Comparison of ENCODE assay signal across 8 mouse cellular contexts in the genomic region with DNA sequence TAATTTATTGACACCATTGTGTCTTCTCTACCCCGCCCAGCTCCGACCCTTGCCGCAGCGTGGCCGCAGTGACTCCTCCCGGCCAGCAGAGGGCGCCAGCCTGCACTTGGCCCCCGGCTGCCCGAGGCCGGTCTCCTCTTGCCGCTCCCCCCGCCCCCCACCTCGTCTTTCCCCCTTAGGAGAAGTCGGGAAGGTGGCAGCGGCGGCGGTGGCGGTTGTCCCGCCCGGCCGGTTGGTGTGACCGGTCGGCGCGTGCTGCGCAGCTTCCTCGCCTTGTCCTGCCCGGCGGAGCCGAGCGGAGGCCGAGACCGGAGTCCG. TPM values are rescaled to one million over a fixed set of nuclear protein-coding genes. Genes with fewer than 3 reads are reported as not detected.
DNase-seq lines count a peak whose midpoint lies in the region; ATAC-seq and TF ChIP-seq lines count a peak whose summit lies in the region.

A gene (plus strand): TSS at position 188 of the 318 bp plus-strand sequence.

- TF ChIP-seq CTCF in lung, postnatal 0 days (IDR thresholded peaks at IDR 0.05): peak; percentile 99

- H3K27ac ChIP-seq in hindbrain, embryonic 10.5 days: peak within 1 kb of the TSS; percentile 97
- H3K27ac ChIP-seq in lung, postnatal 0 days (ENCODE audit: low read length): peak within 1 kb of the TSS; percentile 88

- WGBS in hindbrain, embryonic 10.5 days: 0% methylated on average over 34 of the region's 34 CpGs
- WGBS in lung, postnatal 0 days: 2% methylated on average over 12 of the region's 34 CpGs

- peak; percentile 85 for ATAC-seq in frontal cortex, adult (ENCODE audit: low TSS enrichment)
- peak; percentile 92 for ATAC-seq in lung, postnatal 0 days

- peaks cover 13% of the 10 kb centered on the region; the same call in 1 of the 2 replicates for H3K36me3 ChIP-seq in hindbrain, embryonic 10.5 days
- H3K36me3 ChIP-seq in lung, postnatal 0 days (ENCODE audit: insufficient read depth, low read length): no peaks in the 10 kb centered on the region

- peaks cover 17% of the 10 kb centered on the region for H3K4me1 ChIP-seq in hindbrain, embryonic 10.5 days (replicated peaks)
- H3K4me1 ChIP-seq in lung, postnatal 0 days (ENCODE audit: insufficient read depth, low read depth, low read length): peaks cover 4% of the 10 kb centered on the region; the same call in 1 of the 2 replicates

- H3K4me3 ChIP-seq in hindbrain, embryonic 10.5 days: peak within 1 kb of the TSS; percentile 85
- peak within 1 kb of the TSS; percentile 99 for H3K4me3 ChIP-seq in lung, postnatal 0 days (ENCODE audit: low read depth, low read length)

- no peaks in the 10 kb centered on the region for H3K9me3 ChIP-seq in hindbrain, embryonic 10.5 days
- H3K9me3 ChIP-seq in lung, postnatal 0 days (ENCODE audit: low read length): no peaks in the 10 kb centered on the region

- H3K27me3 ChIP-seq in hindbrain, embryonic 10.5 days (ENCODE audit: insufficient read depth, poor library complexity, severe bottlenecking): no peaks in the 10 kb centered on the region
- H3K27me3 ChIP-seq in lung, postnatal 0 days (replicated peaks; ENCODE audit: insufficient read depth, low read length): no peaks in the 10 kb centered on the region

- H3K9ac ChIP-seq in lung, postnatal 0 days (replicated peaks; ENCODE audit: low read depth): peak within 1 kb of the TSS; percentile 91

- peak; percentile 92 for DNase-seq in MN1 (ENCODE audit: low spot score)
- peak; percentile 92 for DNase-seq in cerebellum, adult 9-10 months
- peak; percentile 94 for DNase-seq in hindbrain, embryonic 10.5 days (ENCODE audit: low spot score)
- DNase-seq in layer of hippocampus, adult 9-11 months: peak; percentile 87
- peak; percentile 94 for DNase-seq in lung, postnatal 0 days (ENCODE audit: low spot score)
- peak; percentile 98 for DNase-seq in ovary, postnatal 14 days (ENCODE audit: low spot score)
- DNase-seq in thymus, postnatal 14 days: peak; percentile 95

- peak within 1 kb of the TSS; percentile 91 for H3K4me2 ChIP-seq in lung, postnatal 0 days (replicated peaks; ENCODE audit: low read depth, low read length)

- no peak for TF ChIP-seq EP300 in lung, postnatal 0 days (IDR thresholded peaks at IDR 0.05)

RNA-seq across cellular contexts. Expression of the gene that starts here (rescaled TPM):
- 27.6 and 34.5 TPM in 2 replicates for polyA plus RNA-seq in hindbrain, embryonic 10.5 days (2016; fragmentation: Nextera tagmentation; extraction: Ambion mirVana)
- polyA plus RNA-seq in lung, postnatal 0 days (2015; fragmentation: Nextera tagmentation; extraction: Ambion mirVana): 28.3 and 34.8 TPM in 2 replicates

Comparison
In these comparisons a context has a peak if more than half of its experiments do, and no peak if none do; other contexts are left out.
1. Peak in every context shown above with its lines: DNase-seq, ATAC-seq, H3K4me3 ChIP-seq and H3K27ac ChIP-seq.